Mouse (Mus musculus) limb, embryonic 14.5 days (tissue): ENCODE data around the gene Gna14. TPM values are rescaled to one million over a fixed set of nuclear protein-coding genes. Genes with fewer than 3 reads are reported as not detected.

ENCODE experiments used
- ATAC-seq: fragments of 200-750 bp; cut with Nextera tagmentation; 2 replicates; pipeline ENCODE4 v1.8.0; 2017; ENCODE audit warnings: low read depth, moderate number of reproducible peaks, moderate TSS enrichment; ENCODE audit not compliant: low FRiP score
- DNase-seq: peaks from one replicate; pipeline ENCODE4 v3.0.0-alpha.2; 2015; ENCODE audit warnings: low spot score
- H3K27ac ChIP-seq: fragments of 300-500 bp; sonication (generic); replicated peaks from 2 replicates; pipeline ENCODE4 v1.5.1; 2014; ENCODE audit warnings: low read depth, mild to moderate bottlenecking, low read length, moderate library complexity, mixed read lengths
- H3K27me3 ChIP-seq: fragments of 300-500 bp; sonication (generic); 2 replicates; pipeline ENCODE4 v1.6.1; 2014; ENCODE audit warnings: low read length, mixed read lengths; ENCODE audit not compliant: control insufficient read depth, insufficient read depth
- H3K36me3 ChIP-seq: fragments of 300-500 bp; sonication (generic); 2 replicates; pipeline ENCODE4 v1.6.1; 2014; ENCODE audit warnings: mild to moderate bottlenecking, low read length, moderate library complexity, mixed read lengths; ENCODE audit not compliant: control insufficient read depth, insufficient read depth
- H3K4me1 ChIP-seq: fragments of 300-500 bp; sonication (generic); 2 replicates; pipeline ENCODE4 v1.6.1; 2014; ENCODE audit warnings: antibody characterized with exemption, low read length, mixed read lengths; ENCODE audit not compliant: control insufficient read depth, insufficient read depth
- H3K4me2 ChIP-seq: fragments of 300-500 bp; sonication (generic); replicated peaks from 2 replicates; pipeline ENCODE4 v1.6.1; 2014; ENCODE audit warnings: low read depth, mild to moderate bottlenecking, low read length, moderate library complexity; ENCODE audit not compliant: severe bottlenecking
- H3K4me3 ChIP-seq: fragments of 300-500 bp; sonication (generic); replicated peaks from 2 replicates; pipeline ENCODE4 v1.5.1; 2014; ENCODE audit warnings: low read length
- H3K9ac ChIP-seq: fragments of 300-500 bp; sonication (generic); 2 replicates; pipeline ENCODE4 v1.6.1; 2014; ENCODE audit warnings: mild to moderate bottlenecking, low read depth, low read length, moderate library complexity; ENCODE audit not compliant: severe bottlenecking
- H3K9me3 ChIP-seq: fragments of 300-500 bp; sonication (generic); 2 replicates; pipeline ENCODE4 v1.6.1; 2016; ENCODE audit warnings: low read length; ENCODE audit not compliant: control insufficient read depth
- POLR2A ChIP-seq: fragments of 200-500 bp; IDR thresholded peaks from 2 replicates; pipeline ENCODE4 v1.8.0; 2012; ENCODE audit warnings: inconsistent platforms, mild to moderate bottlenecking, moderate library complexity, borderline replicate concordance; ENCODE audit not compliant: insufficient read depth, insufficient read length; ENCODE audit errors: extremely low read depth
- WGBS: fragments of 180-500 bp; shearing (Covaris S2); extraction: QIAGEN DNeasy Blood & Tissue Kit; methylation state at CpG from one replicate; pipeline ENCODE4 v1.1.7; 2014; 5-methylcytosine and 5-hydroxymethylcytosine counted together
- polyA plus RNA-seq, 2 experiments: library from polyadenylated mRNA; depleted of rRNA in 1 of 2; stranded (reverse) in 1 of 2; unstranded in 1 of 2; fragments of >200 nt; fragmentation: Nextera tagmentation in 1 of 2; extraction: Ambion mirVana in 1 of 2; gene quantifications; 2 replicates each; pipeline versions ENCODE4 v1.2.1 to v1.2.3; 2012 to 2014

The Gna14 gene
- polyA plus RNA-seq, 2 experiments, result 4.0 to 4.3 TPM

DNA sequence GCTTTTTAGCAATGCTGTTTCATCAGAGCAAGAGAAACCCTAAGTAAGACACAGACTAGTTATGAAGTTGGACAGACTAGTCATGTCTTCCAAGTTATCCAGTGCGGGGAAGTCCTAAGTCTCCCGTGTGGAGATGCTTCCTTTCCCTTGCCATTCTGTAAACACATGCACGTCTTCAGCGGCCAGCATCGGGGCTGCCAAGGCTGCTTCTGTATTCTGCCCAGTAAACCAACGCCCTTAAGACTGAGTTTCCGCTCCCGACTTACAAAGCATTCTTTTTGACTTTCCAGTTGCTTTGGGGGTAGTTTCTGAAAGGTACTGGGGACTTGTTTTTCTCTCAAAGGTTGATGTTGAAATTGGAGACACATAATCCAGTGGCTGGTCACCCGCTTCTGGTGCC lies 26.9 kb downstream of the Gna14 start:
- DNase-seq, result no peak
- WGBS, result 81% methylated on average over 9 of the region's 9 CpGs

DNA sequence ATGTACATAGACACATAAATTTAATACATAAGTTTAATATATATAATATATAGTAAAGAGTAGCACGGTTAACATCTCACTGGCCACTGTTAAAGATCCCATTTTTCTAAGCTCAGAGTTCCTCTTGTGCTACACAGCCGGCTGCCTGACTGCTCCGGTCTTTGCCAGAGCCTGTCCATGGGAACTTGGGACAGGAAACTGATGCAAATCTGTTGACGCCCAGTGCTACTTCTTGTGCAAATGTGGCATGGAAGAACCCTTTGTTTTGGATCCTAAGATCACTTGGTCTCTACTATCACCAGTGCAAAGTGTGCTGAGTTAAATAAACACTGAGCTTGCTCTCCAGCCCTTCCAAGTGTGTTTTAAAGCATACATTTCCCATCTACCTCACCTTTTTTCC lies 29.2 kb downstream of the Gna14 start:
- H3K4me2 ChIP-seq, result no peak overlapping the region
- no peaks in the 10 kb centered on the region for H3K27me3 ChIP-seq
- TF ChIP-seq POLR2A, result no peak
- no peaks in the 10 kb centered on the region for H3K9me3 ChIP-seq
- no peak overlapping the region for H3K27ac ChIP-seq
- H3K4me3 ChIP-seq, result no peak overlapping the region
- H3K36me3 ChIP-seq, result no peaks in the 10 kb centered on the region
- no peak overlapping the region for H3K9ac ChIP-seq
- no peak for ATAC-seq
- H3K4me1 ChIP-seq, result no peaks in the 10 kb centered on the region
- WGBS, result 89% methylated on average over 4 of the region's 4 CpGs
- DNase-seq, result no peak

More for the DNA sequence above, 26.9 kb downstream of the Gna14 start:
- H3K36me3 ChIP-seq, result no peaks in the 10 kb centered on the region
- no peak overlapping the region for H3K4me2 ChIP-seq
- H3K27me3 ChIP-seq, result no peaks in the 10 kb centered on the region
- H3K9me3 ChIP-seq, result no peaks in the 10 kb centered on the region
- ATAC-seq, result no peak
- H3K9ac ChIP-seq, result no peak overlapping the region
- no peaks in the 10 kb centered on the region for H3K4me1 ChIP-seq
- no peak for TF ChIP-seq POLR2A
- H3K4me3 ChIP-seq, result no peak overlapping the region
- no peak overlapping the region for H3K27ac ChIP-seq

DNA sequence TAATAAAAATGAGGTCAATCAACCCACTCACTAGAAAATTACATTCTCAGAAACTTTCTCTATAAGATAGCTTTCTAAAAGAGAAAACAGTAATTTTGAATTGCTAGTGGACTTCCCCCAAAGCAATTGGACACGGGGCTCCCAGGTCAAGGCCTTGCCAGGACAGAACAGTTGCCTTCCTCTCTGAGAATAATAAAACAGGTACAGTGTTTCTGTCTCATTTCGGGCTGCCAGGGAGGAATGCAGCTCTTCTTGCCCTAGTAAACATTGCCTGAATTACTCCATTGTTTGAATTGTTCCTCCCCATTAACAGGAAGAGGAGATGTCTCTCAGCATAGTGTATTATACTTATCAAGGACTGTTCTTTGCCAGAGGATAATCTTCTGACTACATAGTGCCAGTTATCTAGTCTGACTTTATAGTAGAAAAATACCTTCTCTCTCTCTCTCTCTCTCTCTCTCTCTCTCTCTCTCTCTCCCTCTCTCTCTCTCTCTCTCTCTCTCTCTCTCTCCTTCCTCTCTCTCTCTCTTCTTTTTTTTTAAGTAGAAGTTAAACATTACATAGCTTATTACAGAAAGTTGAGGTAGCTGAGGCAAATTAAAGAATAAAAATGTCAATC lies 33.3 kb downstream of the Gna14 start:
- TF ChIP-seq POLR2A, result no peak
- Histone ChIP-seq H3K27ac (no peak overlapping the region), H3K4me3 (no peak overlapping the region), H3K27me3 (no peaks in the 10 kb centered on the region), H3K9ac (no peak overlapping the region), H3K9me3 (peaks cover 3% of the 10 kb centered on the region), H3K4me2 (no peak overlapping the region), H3K36me3 (no peaks in the 10 kb centered on the region), H3K4me1 (no peaks in the 10 kb centered on the region)
- ATAC-seq, result no peak
- WGBS, result 58% methylated on average over 2 of the region's 2 CpGs
- DNase-seq, result no peak

DNA sequence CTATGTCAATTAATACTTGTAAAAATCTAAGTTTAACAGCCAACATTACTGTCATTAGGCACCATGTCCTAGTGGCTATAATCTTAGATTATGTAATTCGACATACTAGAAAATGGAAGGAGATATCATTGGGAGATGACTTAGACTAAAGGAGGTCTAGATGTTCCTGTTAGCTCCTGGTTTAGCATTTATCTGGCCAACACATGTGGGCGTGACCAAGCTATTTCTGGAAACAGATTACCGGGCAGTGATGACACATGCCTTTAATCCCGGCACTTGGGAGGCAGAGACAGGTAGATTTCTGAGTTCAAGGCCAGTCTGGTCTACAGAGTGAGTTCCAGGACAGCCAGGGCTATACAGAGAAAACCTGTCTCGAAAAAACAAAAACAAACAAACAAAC lies 37.1 kb downstream of the Gna14 start:
- TF ChIP-seq POLR2A, result no peak
- Histone ChIP-seq H3K4me3 (no peak overlapping the region), H3K9ac (no peak overlapping the region), H3K36me3 (no peaks in the 10 kb centered on the region), H3K4me2 (no peak overlapping the region), H3K27me3 (no peaks in the 10 kb centered on the region), H3K4me1 (no peaks in the 10 kb centered on the region), H3K9me3 (peaks cover 4% of the 10 kb centered on the region), H3K27ac (no peak overlapping the region)
- WGBS, result 87% methylated on average over 5 of the region's 5 CpGs
- DNase-seq (no peak), ATAC-seq (no peak)

DNA sequence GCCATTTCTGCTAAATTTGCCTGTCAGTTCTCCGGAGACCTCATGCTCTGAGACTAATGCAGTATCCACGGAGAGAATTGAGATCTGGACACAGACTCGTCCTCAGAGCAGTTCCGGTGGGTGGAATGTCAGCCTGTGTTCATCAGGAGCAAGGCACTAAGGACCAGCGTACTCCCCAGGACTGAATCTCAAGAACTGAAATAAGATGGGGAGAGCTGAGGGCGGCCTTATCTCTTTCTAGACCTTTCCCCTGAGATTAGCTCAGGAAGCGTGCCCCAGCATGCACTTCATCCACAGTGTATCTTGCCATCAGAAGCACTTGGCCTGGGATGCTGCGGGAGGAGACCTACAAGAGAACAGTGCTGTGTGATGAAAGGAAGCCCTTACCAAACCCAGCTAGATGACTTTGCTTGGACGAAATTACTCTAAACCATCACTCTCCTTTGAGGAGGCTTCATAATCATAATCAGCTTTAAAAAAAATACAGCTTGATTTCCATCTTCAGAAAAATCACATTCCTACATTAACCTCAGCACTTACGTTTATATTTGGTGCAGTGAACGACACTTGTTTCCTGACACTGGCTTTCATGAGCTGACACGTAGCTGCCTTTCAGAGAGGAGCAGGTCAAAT lies 41.9 kb downstream of the Gna14 start:
- Histone ChIP-seq H3K27me3 (no peaks in the 10 kb centered on the region), H3K36me3 (no peaks in the 10 kb centered on the region), H3K4me1 (no peaks in the 10 kb centered on the region), H3K9me3 (peaks cover 4% of the 10 kb centered on the region), H3K27ac (no peak overlapping the region), H3K4me2 (no peak overlapping the region), H3K4me3 (no peak overlapping the region), H3K9ac (no peak overlapping the region)
- no peak for TF ChIP-seq POLR2A
- ATAC-seq, result no peak
- 82% methylated on average over 12 of the region's 12 CpGs for WGBS
- no peak for DNase-seq

DNA sequence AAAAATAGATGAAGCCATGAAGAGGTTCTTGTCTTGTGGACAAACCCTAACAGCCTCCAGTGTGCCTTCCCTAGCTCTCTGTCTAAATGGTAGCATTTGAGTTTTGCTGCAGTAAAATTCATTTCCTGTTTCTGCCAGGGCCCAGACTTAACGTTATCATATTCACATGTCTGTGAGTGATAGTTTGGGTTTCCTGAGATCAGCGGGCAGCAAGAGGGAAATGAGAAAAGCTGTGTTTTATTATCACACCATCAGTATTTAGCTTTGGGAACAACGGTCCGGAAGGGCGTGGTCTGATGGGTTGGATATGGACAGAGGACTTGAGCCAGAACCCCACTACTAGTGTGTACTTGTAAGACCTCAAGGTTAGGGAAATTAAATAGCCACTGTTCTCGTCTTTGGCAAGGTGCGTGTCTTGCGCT lies 42.6 kb downstream of the Gna14 start:
- Histone ChIP-seq H3K9ac (no peak overlapping the region), H3K27me3 (no peaks in the 10 kb centered on the region), H3K4me1 (no peaks in the 10 kb centered on the region), H3K9me3 (peaks cover 4% of the 10 kb centered on the region), H3K36me3 (no peaks in the 10 kb centered on the region), H3K4me3 (no peak overlapping the region), H3K4me2 (no peak overlapping the region), H3K27ac (no peak overlapping the region)
- ATAC-seq (no peak), DNase-seq (no peak)
- no peak for TF ChIP-seq POLR2A
- 59% methylated on average over 8 of the region's 8 CpGs for WGBS
